Mouse (Mus musculus): Measurements from ENCODE around the gene Sap30bp. TPM values are rescaled to one million over a fixed set of nuclear protein-coding genes. Genes with fewer than 3 reads are reported as not detected.

Sap30bp gene
- 13.2 and 13.4 TPM in 2 replicates for polyA plus RNA-seq (2012; rRNA removed)

DNA sequence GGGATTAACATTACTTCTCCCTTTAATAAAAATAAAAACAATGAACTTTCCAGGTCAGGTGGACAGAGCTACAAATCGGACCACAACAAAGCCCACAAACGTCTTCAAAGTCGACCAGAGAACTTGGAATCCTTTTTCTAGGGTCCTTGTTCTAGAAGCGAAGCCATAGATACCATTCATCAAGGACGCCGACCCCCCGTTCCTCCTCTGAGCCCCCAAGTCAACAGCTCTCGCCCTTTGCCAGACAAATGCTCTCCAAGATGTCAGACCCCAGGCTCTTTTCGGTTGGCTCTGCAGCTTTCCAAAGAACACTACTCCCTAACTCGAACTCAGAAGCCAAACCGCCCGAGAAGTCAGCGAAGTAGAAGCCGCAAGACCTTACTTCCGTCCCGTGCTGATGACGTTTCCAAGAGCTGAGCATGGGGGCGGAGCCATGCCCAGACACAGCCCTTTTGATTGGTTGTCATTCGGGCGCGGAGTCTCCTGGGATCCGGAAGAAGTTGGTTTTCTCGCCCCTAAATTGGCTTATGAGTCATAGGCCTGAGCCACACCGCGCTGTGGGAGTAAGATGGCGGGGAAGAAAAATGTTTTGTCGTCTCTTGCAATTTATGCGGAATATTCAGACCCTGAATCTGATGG is at the start of gene Sap30bp, which contains the start of gene Recql5:
Sap30bp (plus strand) TSS at position 175 of the 639 bp plus-strand sequence.
Recql5 (minus strand) TSS at position 370 of the 639 bp plus-strand sequence.

DNA sequence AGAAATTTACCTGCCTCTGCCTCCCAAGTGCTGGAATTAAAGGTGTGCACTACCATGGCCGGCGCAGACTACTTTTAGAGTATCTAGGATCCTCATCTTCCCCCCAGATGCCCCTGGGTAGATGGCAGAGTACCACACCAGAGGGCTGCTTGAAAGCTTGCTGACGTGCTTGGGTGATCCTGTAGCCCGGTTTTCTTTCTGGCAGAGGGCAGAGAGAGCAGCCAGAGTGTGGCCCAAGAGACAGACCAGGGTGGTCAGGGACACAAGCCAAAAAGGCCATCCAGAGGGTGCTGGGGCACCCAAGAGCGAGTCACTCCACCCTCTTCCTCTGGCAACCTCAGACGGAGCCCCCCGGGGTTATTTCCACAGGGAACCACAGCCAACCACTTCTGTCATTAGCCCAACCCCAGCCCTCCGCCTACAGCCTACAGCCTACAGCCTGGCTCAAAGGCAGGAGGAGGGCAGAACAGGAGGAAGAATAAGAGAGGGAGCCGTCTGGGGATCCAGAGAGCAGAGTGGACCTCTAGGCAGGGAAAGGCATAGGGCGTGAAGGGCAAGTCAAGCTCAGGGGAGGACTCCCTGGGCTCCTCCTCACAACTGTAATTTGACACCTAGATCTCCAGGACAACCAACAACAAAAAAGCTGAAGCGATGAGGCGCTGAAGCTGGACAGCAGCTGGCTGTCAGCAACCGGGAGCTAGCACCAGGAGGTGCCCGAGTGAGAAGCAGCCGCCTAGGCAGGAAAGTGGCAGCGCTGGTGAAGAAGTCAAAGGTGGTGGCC is 33.4 kb upstream of the Sap30bp start, which contains the start of gene Smim5:
Smim5 (plus strand) TSS at position 481 of the 781 bp plus-strand sequence.

DNA sequence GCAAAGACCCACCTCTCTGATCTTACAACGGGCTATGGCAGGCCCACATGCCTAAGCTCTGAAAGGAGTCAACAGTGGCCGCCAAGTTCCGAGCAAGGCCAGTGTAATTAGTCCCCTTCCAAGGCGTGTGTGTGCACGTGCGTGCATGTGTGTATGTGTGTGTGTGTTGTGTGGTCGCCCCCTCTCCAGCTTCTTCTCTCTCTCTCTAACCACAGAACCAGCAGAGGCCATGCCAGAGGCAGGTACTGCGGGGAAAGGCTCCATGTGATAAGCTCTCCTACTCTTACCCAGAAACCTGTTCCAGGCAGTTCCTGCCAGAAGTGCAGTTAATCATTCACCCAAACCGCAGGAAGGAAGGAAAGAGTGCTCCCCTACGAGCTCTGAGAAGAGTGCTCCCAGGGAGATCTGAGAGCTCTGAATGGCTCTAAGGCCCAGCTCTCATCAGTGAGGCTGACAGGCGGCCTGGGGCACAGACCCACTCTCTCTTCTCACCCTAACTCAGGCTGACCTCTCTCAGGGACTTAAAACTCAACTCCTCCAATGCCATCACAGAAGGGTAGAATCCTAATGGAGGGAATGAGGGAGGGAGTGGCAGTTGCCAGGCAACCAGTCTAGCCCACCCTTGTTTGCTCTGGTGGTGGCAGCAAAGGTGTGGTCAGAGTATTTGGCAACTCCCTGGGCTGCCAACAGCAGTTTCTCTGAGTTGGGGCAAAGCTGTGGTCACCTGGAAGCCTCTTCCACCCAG is 21.3 kb upstream of the Sap30bp start, which contains the start of gene Smim6:
Smim6 (plus strand) TSS at position 386 of the 745 bp plus-strand sequence.

DNA sequence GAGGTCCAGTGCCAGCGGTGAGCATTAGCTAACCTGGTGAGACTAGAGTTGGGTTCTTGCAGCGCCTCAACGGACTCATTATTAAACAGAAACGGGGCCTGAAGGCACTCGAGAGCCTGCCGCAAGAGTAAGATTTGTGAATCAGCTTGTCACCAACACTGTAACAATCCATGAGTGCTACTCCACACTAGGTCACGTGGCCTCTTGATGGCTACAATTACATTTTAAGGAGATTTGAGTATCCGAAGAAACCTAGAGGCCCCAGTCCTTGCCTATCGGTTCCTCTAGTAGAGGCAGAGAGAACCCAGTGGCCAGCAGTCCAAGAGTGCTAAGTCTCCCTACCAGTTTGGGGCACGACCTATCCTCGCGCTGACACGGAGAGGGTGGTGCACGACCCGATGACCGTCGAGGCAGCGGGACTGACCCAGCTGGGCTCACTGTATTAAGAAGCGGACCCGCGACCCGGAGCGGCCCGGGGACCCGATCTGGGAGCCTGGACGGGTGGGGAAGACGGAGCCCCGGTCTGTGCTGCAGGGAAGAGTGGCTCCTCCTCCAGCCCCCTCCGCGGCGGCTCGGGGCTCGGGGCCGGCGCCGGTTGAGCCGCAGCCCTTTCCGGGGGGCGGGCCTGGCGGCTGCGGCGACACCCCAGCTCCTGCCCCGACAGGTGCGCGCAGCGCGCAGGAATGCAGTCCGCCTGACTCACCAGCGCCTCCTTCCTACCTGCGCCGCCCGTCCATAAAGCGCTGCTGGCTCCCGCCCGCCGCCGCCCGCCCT is 41.4 kb downstream of the Sap30bp start, which contains the start of gene Itgb4:
Itgb4 (plus strand) TSS at position 401 of the 774 bp plus-strand sequence.

DNA sequence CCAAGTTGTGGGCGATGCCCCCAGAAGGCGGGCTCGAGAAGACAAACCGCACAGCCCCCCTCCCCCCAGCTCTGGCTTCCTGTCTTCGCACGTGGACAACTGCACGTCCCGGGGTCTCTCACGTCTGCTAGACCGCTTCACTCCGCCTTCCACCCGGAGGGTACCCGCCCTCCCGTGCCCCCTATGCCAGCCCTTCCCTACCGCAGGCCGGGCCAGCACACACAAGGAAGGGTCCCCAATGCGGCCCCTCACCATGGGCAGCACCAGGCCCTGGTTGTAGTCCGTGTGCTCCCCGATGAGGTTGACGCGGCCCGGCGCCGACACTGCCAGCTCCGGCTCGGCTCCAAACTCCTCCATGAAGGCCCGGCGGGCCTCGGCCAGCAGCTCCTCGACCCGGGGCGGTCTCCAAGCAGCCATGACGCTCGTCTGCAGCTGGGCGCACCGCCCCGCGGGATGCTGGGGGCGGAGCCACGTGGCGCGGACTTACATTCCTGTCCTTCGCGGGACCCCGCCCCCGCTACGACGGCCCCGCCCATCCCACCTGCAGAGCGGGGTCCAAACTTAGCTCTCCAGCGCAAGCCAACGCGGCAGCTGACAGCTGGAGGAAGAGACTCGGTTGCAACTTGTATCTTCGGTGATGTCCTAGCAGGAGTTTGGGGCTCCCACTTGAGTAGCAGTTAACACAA is 79.3 kb downstream of the Sap30bp start, which contains the start of gene Galk1:
Galk1 (minus strand) TSS at position 458 of the 686 bp plus-strand sequence.

Other genes with a start within 250 kb of the Sap30bp start
- gene Grb2, start 224.7 kb upstream of the Sap30bp start, polyA plus RNA-seq (2012; rRNA removed) = 14.7 and 17.2 TPM in 2 replicates
- 43.3 and 44.3 TPM in 2 replicates for gene Tmem94, start 167.8 kb upstream of the Sap30bp start, polyA plus RNA-seq (2012; rRNA removed)
- 26.5 and 26.7 TPM in 2 replicates for gene Caskin2, start 119.6 kb upstream of the Sap30bp start, polyA plus RNA-seq (2012; rRNA removed)
- 29.9 and 48.0 TPM in 2 replicates for gene Tsen54, start 118.6 kb upstream of the Sap30bp start, polyA plus RNA-seq (2012; rRNA removed)
- 187 and 224 TPM in 2 replicates for gene Llgl2, start 109.2 kb upstream of the Sap30bp start, polyA plus RNA-seq (2012; rRNA removed)
- 25.2 and 34.4 TPM in 2 replicates for gene Myo15b, start 74.9 kb upstream of the Sap30bp start, polyA plus RNA-seq (2012; rRNA removed)
- 2.9 and 4.1 TPM in 2 replicates for gene Smim5, start 33.3 kb upstream of the Sap30bp start, polyA plus RNA-seq (2012; rRNA removed)
- 24.8 and 28.5 TPM in 2 replicates for gene Smim6, start 21.3 kb upstream of the Sap30bp start, polyA plus RNA-seq (2012; rRNA removed)
- gene Recql5, start 195 bp downstream of the Sap30bp start, polyA plus RNA-seq (2012; rRNA removed) = 9.7 and 12.0 TPM in 2 replicates
- 37.3 and 46.8 TPM in 2 replicates for gene Itgb4, start 41.4 kb downstream of the Sap30bp start, polyA plus RNA-seq (2012; rRNA removed)
- 47.5 and 60.9 TPM in 2 replicates for gene Galk1, start 79.4 kb downstream of the Sap30bp start, polyA plus RNA-seq (2012; rRNA removed)
- 64.3 and 74.4 TPM in 2 replicates for gene H3f3b, start 94.7 kb downstream of the Sap30bp start, polyA plus RNA-seq (2012; rRNA removed)
- gene Unk, start 97.0 kb downstream of the Sap30bp start, polyA plus RNA-seq (2012; rRNA removed) = 11.0 and 11.8 TPM in 2 replicates
- gene Unc13d, start 144.7 kb downstream of the Sap30bp start, polyA plus RNA-seq (2012; rRNA removed) = 8.1 and 8.3 TPM in 2 replicates
- 168 and 184 TPM in 2 replicates for gene Wbp2, start 153.7 kb downstream of the Sap30bp start, polyA plus RNA-seq (2012; rRNA removed)
- gene Trim47, start 193.9 kb downstream of the Sap30bp start, polyA plus RNA-seq (2012; rRNA removed) = 47.2 and 62.0 TPM in 2 replicates
- gene Trim65, start 197.8 kb downstream of the Sap30bp start, polyA plus RNA-seq (2012; rRNA removed) = 6.7 and 7.1 TPM in 2 replicates
- gene Mrpl38, start 205.6 kb downstream of the Sap30bp start, polyA plus RNA-seq (2012; rRNA removed) = 49.6 and 56.5 TPM in 2 replicates
- gene Fbf1, start 234.9 kb downstream of the Sap30bp start, polyA plus RNA-seq (2012; rRNA removed) = 7.2 and 9.5 TPM in 2 replicates

Measured in stomach, adult 2 months (tissue).